Mouse (Mus musculus) thymus, adult 2 months (tissue): ENCODE results near the gene Sugp2. TPM values are rescaled to one million over a fixed set of nuclear protein-coding genes. Genes with fewer than 3 reads are reported as not detected.
"Not testable (repeated sequence)": the region's sequence is repeated elsewhere in the genome, so short reads cannot be mapped to it uniquely, and the experiment has no call there.

ENCODE experiments used
- DNase-seq: peaks from one replicate; pipeline ENCODE4 v3.0.0; 2021
- H3K27ac ChIP-seq: fragments of 200-500 bp; 2 replicates; pipeline ENCODE4 v1.5.1; 2012; ENCODE audit warnings: low read length, control low read depth; ENCODE audit not compliant: control insufficient read depth, insufficient read depth
- H3K27me3 ChIP-seq: fragments of 200-500 bp; 2 replicates; pipeline ENCODE4 v1.6.1; 2012; ENCODE audit warnings: mild to moderate bottlenecking, low read length, moderate library complexity, mixed read lengths; ENCODE audit not compliant: control insufficient read depth, insufficient read depth
- H3K36me3 ChIP-seq: fragments of 200-500 bp; 2 replicates; pipeline ENCODE4 v1.6.1; 2012; ENCODE audit warnings: mild to moderate bottlenecking, low read length, moderate library complexity; ENCODE audit not compliant: control insufficient read depth, insufficient read depth
- H3K4me1 ChIP-seq: fragments of 200-500 bp; replicated peaks from 2 replicates; pipeline ENCODE4 v1.6.1; 2012; ENCODE audit warnings: low read length; ENCODE audit not compliant: control insufficient read depth, insufficient read depth
- H3K4me3 ChIP-seq: fragments of 200-500 bp; 2 replicates; pipeline ENCODE4 v1.5.1; 2012; ENCODE audit warnings: mild to moderate bottlenecking, low read length, control low read depth, moderate library complexity; ENCODE audit not compliant: control insufficient read depth, insufficient read depth
- CTCF ChIP-seq: fragments of 200-500 bp; IDR thresholded peaks from 2 replicates; pipeline ENCODE4 v1.5.1; 2012; ENCODE audit warnings: mild to moderate bottlenecking, control low read depth, low read length, moderate library complexity, borderline replicate concordance; ENCODE audit not compliant: control insufficient read depth, poor library complexity, insufficient read depth; ENCODE audit errors: extremely low read depth
- POLR2A ChIP-seq: fragments of 200-500 bp; IDR thresholded peaks from 2 replicates; pipeline ENCODE4 v1.6.1; 2012; ENCODE audit warnings: mild to moderate bottlenecking, low read length, control low read depth, moderate library complexity; ENCODE audit not compliant: control insufficient read depth, poor library complexity, insufficient read depth; ENCODE audit errors: extremely low read depth
- WGBS: fragments of 180-500 bp; shearing (Covaris S2); methylation state at CpG from one replicate; pipeline ENCODE4 v1.1.7; 2018; 5-methylcytosine and 5-hydroxymethylcytosine counted together
- polyA plus RNA-seq: library from polyadenylated mRNA; depleted of rRNA; stranded (reverse); fragments of >200 nt; gene quantifications from 2 replicates; pipeline ENCODE4 v1.2.3, GENCODE M21; 2012

Gene Sugp2
- polyA plus RNA-seq, 1 experiment: 103 TPM

DNA sequence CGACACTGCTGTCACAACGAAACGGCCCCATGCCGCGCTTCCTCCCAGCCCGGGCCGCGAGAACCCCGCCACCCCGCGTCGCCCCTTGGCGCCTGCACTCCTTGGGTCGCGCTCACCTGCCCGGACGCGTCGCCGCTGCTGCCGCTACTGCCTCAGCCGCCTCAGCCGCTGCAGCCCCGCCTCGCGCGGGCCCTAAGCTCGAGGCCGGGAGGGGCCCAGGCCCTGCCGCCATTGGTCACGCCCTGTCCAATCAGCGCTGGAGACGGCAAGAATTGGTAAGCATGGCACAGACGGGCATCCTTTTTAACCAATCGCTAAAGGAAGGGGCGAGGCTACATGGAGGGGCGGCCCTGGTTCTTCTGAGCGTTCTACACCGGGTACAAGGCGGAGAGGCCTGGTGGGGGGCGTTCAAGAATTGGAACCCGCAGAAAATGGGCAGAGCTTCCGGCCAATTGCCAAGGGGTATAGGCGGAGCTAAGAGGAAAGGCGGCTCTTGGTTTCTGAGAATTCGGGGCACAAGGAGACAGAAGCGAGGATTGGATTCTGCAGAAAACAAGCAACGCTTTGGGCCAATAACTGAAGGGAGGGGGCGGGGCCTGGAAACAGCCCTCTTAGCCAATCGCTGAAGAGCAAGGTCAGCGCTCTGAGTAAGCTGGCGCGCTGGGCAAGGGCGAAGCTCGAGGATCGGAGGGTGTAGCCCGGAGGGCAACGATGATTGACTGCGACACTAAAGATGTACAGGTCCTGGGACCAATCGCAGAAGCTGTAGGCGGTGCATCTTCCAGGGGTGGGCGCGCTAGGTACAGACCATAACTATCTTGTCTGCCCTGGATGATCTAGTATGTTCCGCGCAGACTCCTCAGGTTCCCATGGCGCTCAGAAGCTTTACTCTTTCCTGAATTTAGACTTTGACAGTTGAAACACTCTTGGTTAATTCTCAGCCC is 21.6 kb upstream of the Sugp2 start, which contains the start of gene Slc25a42:
Slc25a42 (minus strand) TSS at position 194 of the 944 bp plus-strand sequence.
- H3K4me1 ChIP-seq: no peaks in the 10 kb centered on the region; the same call in 1 of the 2 replicates
- WGBS: under 1% methylated on average over 66 of the region's 66 CpGs
- no peaks in the 10 kb centered on the region for H3K27me3 ChIP-seq
- 0 out of 2 replicates have a peak within 1 kb of the TSS, but pooled peaks have one; percentile 11 for H3K27ac ChIP-seq
- peak; percentile 78 for TF ChIP-seq POLR2A
- TF ChIP-seq CTCF: 0 out of 2 replicates have a peak, but pooled peaks have one; percentile 33
- peak; percentile 96 for DNase-seq
- peak within 1 kb of the TSS; percentile 72 for H3K4me3 ChIP-seq
- H3K36me3 ChIP-seq: no peaks in the 10 kb centered on the region

DNA sequence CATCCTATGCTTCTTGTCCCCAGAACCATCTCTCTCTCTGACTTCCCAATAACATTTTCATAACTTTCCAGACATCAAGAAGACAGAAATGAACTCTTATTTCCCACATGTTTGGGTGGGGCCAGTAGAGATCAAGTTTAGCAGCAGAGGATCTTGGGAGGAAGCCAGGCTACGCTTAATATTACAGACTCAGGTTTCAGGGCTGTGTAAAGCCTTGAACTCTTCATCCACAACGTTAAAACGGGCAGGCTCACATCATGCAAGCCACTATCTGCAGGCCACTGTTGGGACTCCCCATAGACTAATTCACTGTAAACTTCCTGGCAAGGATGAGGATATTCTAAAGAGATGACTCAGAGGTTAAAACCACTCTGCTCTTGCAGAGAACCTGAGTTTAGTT is 19.6 kb upstream of the Sugp2 start:
- DNase-seq: no peak
- Histone ChIP-seq H3K27me3 (no peaks in the 10 kb centered on the region), H3K27ac (no peak overlapping the region), H3K36me3 (no peaks in the 10 kb centered on the region), H3K4me3 (no peak overlapping the region), H3K4me1 (no peaks in the 10 kb centered on the region; the same call in 1 of the 2 replicates)
- no peak for TF ChIP-seq POLR2A
- no peak for TF ChIP-seq CTCF
- 93% methylated on average over 3 of the region's 3 CpGs for WGBS

DNA sequence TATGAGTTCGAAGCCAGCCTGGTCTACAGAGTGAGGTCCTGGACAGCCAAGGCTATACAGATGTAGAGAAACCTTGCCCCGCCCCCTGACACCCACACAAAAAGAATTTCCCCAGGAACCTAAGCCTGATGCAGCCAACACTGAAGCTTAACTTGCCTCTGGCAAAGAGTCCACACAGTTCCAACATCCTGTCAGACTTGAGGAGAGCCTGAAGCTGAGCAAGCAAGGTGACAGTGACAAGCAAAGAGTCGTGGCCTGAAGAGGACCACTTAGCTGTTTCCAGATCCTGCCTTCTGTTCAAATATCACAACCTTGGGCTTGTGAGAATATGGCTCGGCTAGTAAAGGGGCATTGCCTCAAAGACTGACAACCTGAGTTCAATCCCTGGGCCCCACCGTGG is 18.9 kb upstream of the Sugp2 start:
- 87% methylated on average over 5 of the region's 5 CpGs for WGBS
- H3K27ac ChIP-seq: no peak overlapping the region
- no peaks in the 10 kb centered on the region; the same call in 1 of the 2 replicates for H3K4me1 ChIP-seq
- no peak for TF ChIP-seq POLR2A
- no peak for TF ChIP-seq CTCF
- no peaks in the 10 kb centered on the region for H3K36me3 ChIP-seq
- DNase-seq: no peak
- H3K27me3 ChIP-seq: no peaks in the 10 kb centered on the region
- no peak overlapping the region for H3K4me3 ChIP-seq

DNA sequence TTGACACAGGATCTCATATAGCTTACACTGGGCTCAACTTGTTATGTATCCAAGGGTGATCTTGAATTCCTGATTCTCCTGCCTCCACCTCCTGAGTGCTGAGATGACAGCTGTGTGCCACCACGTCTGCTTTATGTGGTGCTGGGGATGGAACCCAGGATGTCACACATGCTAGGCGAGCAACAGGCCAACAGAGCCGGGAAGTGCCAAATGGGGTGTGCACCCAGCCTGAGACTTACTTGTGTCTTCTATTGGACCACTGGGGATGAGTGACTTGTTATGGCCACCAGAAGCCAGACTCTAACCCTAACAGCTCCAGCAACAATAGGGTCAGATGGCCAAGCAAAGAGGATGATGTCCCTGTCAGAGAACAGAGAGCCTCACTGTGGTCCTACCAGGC is 17.9 kb upstream of the Sugp2 start:
- H3K27me3 ChIP-seq, DNase-seq, H3K4me3 ChIP-seq, H3K27ac ChIP-seq, H3K36me3 ChIP-seq, H3K4me1 ChIP-seq: not testable (repeated sequence)
- WGBS: 96% methylated on average over 3 of the region's 3 CpGs

DNA sequence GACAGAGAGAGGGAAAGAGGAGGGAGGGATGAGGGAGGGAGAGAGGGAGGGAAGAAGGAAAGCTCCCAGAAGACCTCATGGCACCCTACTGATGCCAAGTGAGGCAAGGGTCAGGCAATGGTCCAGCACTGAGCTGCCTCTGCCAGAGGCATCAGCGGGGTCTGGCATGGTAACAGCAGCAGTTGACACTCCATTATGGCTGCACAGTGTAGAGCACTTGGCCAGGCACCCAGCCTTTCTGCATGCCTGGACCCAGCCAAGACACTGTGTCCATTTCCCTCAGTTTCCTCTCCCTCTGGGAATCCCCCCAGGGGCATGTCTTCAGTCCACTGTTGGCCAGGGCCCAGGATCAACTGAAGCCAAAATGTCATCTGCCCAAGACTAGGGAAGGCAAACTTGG is 17.5 kb upstream of the Sugp2 start:
- Histone ChIP-seq H3K4me3 (no peak overlapping the region), H3K27me3 (no peaks in the 10 kb centered on the region), H3K27ac (no peak overlapping the region), H3K4me1 (no peaks in the 10 kb centered on the region; the same call in 1 of the 2 replicates), H3K36me3 (no peaks in the 10 kb centered on the region)
- TF ChIP-seq POLR2A: no peak
- TF ChIP-seq CTCF: no peak
- no peak for DNase-seq
- 100% methylated on average over 1 of the region's 1 CpGs for WGBS

DNA sequence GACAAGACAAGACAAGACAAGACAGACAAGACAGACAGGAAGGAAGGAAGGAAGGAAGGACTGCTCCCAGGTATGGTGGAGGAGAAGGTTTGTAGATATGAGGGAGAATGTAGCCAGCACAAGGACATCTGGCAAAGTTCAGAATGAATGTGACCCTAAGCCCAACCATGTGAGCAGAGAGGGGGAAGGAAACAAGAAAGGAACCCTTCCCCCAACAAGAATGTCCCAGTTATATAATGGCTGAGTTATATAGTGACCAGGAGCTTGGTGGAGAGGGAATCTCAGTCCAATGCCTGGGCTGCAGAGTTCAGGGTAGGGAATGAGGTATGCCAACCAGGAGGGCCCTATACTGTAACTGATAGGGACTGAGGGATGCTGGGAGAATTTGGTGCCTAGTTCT is 16.6 kb upstream of the Sugp2 start:
- Histone ChIP-seq H3K27me3 (no peaks in the 10 kb centered on the region), H3K36me3 (no peaks in the 10 kb centered on the region), H3K4me1 (no peaks in the 10 kb centered on the region), H3K27ac (no peak overlapping the region), H3K4me3 (no peak overlapping the region)
- DNase-seq: no peak
- no peak for TF ChIP-seq POLR2A
- no peak for TF ChIP-seq CTCF

DNA sequence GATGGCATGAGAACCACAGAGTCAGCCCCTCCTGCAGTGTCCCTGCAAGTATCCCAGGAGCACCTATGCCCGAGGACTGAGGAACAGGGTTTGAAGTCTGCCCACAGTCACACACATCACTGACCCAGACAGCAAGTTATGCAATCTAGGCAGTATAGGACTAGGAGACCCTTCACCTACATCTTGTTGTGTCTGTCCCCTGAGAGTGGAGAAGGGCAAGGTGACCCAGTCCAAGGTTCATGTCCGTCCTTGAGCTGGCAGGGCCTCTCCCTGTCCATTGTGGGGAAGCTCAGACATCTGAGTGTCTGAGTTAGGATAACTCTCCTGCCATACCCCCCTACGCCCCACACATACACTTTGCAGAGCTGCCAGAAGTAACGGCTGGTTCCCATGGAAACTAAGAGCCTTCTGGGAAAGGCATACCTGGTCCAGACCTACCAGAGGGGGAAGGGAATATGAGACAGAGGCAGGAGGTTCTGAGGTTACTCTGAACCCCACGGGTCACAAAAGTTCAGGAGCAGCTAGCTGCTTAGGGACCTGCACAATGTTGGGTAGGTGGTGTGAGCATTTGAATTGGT is 14.8 kb upstream of the Sugp2 start:
- TF ChIP-seq POLR2A (no peak), CTCF (no peak)
- WGBS: 80% methylated on average over 5 of the region's 5 CpGs

More for the DNA sequence above, 14.8 kb upstream of the Sugp2 start:
- H3K27me3 ChIP-seq: no peaks in the 10 kb centered on the region
- H3K4me1 ChIP-seq: no peaks in the 10 kb centered on the region
- H3K36me3 ChIP-seq: no peaks in the 10 kb centered on the region
- H3K27ac ChIP-seq: no peak overlapping the region
- H3K4me3 ChIP-seq: no peak overlapping the region
- no peak for DNase-seq
